ENCODE assay signal across 8 mouse cellular contexts in genomic region chr14:59365244-59365644, GRCm38 (mm10). TPM values are rescaled to one million over a fixed set of nuclear protein-coding genes. Genes with fewer than 3 reads are reported as not detected.
DNase-seq lines count a peak whose midpoint lies in the region.

Phf11d (minus strand) TSS chr14:59365470.

- intact Hi-C loops in left cerebral cortex, postnatal 4 days (cut with DNase I): no loop called here
- intact Hi-C loops in gastrocnemius, postnatal 14 days (cut with DNase I; ENCODE audit: low total_unique reads): no loop called here

- peak; percentile 4 for DNase-seq in left cerebral cortex, adult 11 months (ENCODE audit: low spot score)
- no peak for DNase-seq in left cerebral cortex, postnatal 4 days
- DNase-seq in Muller cell, postnatal 12 days (ENCODE audit: inconsistent ontology term): peak; percentile 3
- peak; percentile 11 for DNase-seq in gastrocnemius, postnatal 14 days
- DNase-seq in kidney, postnatal 36 days: peak; percentile 65 to 70
- DNase-seq in ovary, postnatal 14 days (ENCODE audit: low spot score): peak; percentile 13
- DNase-seq in retina, postnatal 1 day: no peak
- no peak for DNase-seq in cerebellum, adult 18-20 months

RNA-seq across cellular contexts. Expression of gene Phf11d, which starts in this region (rescaled TPM):
- total RNA-seq in left cerebral cortex, postnatal 4 days (2021): under 1 TPM; 0.28 to 0.46 TPM
- 1 to 10 TPM; 2.2 to 3.0 TPM for total RNA-seq in gastrocnemius, postnatal 14 days (2021)

Comparison
In these comparisons a context has a peak if more than half of its experiments do, and no peak if none do; other contexts are left out.
1. DNase-seq: peak in left cerebral cortex, adult 11 months (single experiment), Muller cell, postnatal 12 days (single experiment), gastrocnemius, postnatal 14 days (single experiment), kidney, postnatal 36 days (2 of 2) and ovary, postnatal 14 days (single experiment); none in left cerebral cortex, postnatal 4 days (single experiment), retina, postnatal 1 day (single experiment) and cerebellum, adult 18-20 months (0 of 2).